Mouse (Mus musculus): ENCODE measurements at regions not wholly inside any gene's neighbourhood (a gene's known extent, or its start where the extent isn't known, plus 50 kb on each side); places are given as distances from the start of the nearest gene placed in this dataset.
"Not testable (repeated sequence)": the region's sequence is repeated elsewhere in the genome, so short reads cannot be mapped to it uniquely, and the experiment has no call there.

DNA sequence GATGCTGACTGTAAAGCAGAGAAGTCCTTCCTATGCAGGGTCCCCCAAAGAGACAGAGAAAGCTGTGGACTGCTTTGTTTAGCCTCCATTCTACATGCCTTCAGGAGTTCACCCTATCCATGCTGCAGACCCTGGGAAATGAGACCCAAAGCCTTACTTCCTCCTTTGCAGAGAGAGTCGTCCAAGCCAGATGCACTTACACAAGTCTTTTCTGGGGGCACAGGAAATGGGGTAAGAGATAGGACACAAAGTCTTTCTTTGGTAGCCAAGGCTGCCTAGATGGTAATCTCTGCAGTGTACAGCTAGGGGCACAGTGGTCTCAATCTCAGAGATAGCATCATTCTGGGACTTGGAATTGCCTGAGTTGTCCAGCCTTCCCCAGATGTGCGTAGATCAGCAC lies 448.1 kb upstream of the Smim15 start:
- peak; percentile 31 for DNase-seq (ENCODE audit: low spot score)

DNA sequence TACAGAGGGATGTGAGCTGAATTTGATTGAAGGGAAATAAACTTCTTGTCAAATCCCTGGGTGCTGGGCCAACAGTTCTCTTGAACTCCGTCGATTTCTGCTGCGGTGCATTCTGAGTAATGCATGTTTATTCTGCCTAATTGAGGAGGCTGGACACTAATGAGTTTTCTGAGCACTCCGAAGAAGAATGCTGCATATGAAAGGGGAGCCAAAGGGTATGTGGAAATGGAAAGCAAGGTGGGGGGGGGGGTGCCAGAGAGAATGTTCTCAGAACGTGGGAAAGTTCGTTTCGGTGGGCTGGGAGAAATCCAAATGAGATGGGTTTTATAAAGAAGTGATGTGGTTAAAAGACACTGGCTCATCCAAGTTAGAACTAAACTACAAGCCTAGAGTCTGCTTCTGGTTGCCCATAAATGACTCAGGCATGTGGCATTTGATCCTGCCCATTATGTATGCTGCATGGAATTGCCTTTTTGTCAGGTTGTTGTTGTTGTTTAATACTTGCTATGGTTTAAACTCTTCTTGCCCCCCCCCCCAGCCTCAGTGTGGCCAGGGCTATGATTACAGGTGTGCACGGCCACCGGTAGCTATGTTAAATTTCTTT lies 455.7 kb upstream of the Smim15 start:
- no peak for DNase-seq (ENCODE audit: low spot score)

DNA sequence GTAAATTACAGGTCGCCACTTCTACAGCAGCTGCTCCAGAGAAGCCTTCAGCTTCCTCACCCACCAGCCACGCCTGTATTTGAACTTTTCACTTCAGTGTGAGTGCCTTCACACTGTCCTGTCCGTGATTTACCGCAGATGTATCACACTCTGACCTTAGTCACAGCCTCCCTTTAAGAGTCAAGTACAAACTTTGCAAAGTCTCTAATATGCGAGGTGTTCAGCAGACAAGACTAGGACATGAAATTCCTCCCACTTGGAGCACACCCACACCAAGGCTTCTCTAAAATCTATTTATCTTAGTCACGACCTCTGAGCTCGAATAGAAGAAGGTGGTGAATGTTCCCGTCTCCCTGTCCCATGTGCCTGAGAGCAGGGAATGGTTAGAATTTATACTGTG lies 456.6 kb upstream of the Smim15 start:
- DNase-seq (ENCODE audit: low spot score): no peak

- no peak for DNase-seq (ENCODE audit: low spot score)
Observed at GRCm38 (mm10) chr13:107585936-107586335, 458.3 kb upstream of the Smim15 start.

DNA sequence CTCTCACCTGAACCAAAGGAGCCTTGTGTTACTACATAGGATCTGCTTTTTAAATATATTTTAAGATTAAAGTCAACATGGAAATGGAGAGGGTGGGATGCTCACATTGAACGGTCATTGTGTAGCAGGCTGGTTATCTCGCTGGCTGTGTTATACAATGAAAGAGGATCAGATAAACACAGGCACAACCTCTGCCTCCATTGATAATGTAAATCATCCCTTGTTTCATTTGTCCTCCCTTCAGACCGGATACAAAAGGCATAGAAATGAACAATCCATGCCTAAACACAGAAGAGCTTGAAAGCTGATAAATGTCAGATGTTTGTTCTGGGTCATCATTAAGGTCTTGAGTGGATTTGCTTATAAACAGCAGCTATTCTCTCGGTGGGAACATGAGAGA lies 458.9 kb upstream of the Smim15 start:
- DNase-seq (ENCODE audit: low spot score): no peak

GRCm38 (mm10) chr13:107578968-107579367 lies 465.3 kb upstream of the Smim15 start:
- DNase-seq (ENCODE audit: low spot score): no peak

DNA sequence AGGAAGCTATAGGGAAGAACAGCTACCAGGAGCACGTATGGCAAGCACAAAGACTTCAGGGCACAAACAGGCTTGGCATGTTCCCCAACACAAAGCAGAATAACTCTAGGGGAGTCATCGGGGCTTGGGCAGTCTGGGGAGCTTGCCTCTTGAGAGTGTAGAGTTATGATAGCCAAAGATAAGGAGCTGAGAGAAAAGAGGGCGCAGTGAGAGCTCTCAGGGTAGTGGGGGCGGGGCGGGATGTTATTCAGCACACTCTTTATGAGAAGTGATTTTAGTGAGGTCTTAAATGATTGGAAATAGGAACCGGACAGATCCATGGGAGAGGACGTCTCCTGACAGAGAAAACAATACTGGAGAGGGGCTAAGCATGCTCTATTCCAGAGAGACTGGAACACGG lies 466.4 kb upstream of the Smim15 start:
- DNase-seq (ENCODE audit: low spot score): no peak

GRCm38 (mm10) chr13:107577272-107577671 lies 467.0 kb upstream of the Smim15 start:
- no peak for DNase-seq (ENCODE audit: low spot score)

- DNase-seq (ENCODE audit: low spot score): no peak
Observed at GRCm38 (mm10) chr13:107576701-107577100, 467.5 kb upstream of the Smim15 start.

DNA sequence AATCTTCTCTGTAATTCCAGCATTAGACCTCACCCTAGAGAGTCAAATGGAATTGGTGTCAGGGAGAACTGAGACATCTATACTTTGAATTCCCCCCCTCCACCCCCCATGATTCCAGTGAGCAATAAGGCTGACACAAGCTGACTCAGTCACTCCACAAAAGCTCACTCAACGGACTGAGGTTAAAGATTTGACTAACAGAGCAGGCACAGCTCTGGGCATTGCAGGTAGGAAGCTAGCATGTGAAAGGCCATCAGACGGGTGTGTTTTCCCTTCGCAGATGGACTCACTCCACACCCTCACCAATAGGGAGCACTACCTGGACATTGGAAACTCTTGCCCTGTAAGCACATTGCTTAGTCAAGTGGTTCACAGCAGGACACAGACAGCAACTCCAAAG lies 469.2 kb upstream of the Smim15 start:
- no peak for DNase-seq (ENCODE audit: low spot score)

DNA sequence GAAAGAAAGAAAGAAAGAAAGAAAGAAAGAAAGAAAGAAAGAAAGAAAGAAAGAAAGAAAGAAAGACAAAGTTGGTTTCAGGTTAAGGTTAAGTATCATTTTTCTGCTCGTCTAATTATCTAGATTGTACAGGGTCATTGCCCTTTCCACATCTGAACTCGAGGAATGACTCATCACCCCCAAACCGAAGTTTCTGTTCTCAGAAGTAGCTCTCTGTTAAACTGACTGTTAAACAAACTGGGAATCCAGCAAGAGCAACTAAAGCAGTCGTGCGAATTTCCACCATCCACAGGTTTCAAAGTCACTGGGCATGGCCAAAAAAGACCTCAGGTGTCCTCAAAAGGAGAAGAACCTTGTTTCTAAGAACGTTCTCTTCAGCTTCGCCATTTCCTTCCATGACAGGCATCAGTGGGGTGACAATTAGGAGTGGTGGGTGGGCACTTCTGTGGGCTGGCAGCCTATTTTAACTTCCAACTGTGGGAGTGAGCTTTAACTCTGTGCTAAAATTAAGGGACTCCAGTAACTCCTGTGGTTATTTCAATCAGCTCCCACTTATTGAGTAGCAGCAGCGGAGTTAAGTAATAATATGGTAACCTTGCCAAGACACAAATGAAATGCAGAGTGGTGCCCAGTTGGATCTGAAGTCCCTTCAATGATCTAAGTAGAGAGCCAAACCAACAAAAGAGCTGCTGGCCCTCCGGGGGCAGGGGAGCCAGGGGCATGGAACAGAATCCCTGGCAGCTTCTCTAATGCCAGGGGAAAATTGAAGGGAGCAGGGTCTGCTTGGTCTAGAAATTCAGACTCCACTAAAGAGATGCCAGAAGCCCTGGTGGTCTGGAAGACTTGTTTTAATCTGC lies 470.5 kb upstream of the Smim15 start:
- no peak for DNase-seq (ENCODE audit: low spot score)

DNA sequence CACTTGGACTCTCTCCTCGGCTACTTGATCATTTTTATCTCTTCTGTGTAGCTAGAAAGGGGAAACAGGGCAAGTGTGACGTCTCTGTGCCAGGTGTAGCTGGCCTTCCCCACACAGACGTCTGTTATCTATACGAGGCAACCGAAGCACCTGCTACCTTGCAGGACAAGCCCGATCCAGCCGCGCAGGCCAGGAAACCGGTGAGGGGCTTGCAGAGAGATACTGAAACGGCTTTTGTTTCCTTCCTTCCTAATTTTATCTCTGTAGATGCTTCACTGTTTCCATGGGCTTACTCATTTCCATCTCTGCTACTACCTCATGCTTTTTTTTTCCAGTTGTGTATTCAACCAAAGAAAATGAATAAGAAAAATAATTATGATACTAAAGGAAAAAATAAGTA lies 472.7 kb upstream of the Smim15 start:
- peak; percentile 80 for DNase-seq (ENCODE audit: low spot score)

GRCm38 (mm10) chr13:107569477-107569876 lies 474.8 kb upstream of the Smim15 start:
- no peak for DNase-seq (ENCODE audit: low spot score)

DNA sequence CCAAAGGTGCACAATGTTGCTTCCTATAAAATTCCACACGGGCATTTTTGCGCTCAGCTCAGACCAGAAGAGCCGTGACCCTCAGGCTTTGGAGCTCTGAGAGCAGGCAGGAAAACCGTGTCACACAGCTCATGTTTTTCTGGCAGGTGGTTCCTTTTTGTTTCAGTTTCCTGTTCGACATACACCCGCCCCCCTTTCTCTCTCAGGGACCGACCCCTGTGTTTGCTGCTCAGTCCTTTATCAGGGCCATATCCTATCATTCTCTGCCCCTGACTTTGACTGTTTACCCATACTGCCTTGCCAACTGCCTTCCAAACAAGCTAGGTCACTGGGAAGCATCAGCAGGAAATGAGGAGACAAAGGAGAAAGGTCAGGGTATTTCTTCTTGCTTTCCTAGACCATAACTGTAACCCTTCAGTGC lies 475.5 kb upstream of the Smim15 start:
- peak; percentile 75 for DNase-seq (ENCODE audit: low spot score)

DNA sequence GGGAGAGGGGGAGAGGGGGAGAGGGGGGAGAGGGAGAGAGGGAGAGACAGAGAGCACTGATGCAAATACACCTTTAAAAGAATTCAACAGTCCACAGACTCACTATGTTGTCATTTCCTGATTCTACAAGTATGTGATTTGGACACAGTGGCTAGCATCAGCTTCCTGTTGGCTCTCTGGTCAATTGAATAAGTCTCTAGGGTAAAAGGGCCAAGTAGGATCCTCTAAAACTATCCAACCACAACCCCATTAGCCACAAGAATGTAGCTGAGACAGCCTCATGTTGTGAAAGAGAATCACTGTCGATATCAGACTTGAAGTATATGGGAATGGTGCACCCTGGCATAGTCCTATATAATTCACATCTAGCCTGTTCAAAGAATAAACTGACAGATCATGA lies 481.8 kb upstream of the Smim15 start:
- no peak for DNase-seq (ENCODE audit: low spot score)

DNA sequence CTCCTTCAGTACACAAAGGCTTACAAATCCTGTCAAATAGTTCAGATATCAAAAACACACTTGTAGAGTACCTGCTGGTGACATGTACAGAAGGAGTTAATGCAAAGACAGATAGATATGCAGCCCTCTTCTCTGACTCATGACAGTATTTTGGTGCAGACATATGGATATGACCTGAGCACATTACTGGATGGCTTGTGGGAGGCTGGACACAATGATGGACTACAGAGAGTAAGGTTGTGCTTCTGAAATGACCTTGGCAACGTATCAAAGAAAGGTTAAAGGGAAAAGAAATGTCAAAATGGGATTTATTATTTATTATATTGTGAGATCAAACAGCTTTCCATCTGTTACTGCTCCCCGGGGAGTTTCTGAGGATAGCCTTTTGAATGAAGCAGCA lies 482.7 kb upstream of the Smim15 start:
- DNase-seq (ENCODE audit: low spot score): no peak

DNA sequence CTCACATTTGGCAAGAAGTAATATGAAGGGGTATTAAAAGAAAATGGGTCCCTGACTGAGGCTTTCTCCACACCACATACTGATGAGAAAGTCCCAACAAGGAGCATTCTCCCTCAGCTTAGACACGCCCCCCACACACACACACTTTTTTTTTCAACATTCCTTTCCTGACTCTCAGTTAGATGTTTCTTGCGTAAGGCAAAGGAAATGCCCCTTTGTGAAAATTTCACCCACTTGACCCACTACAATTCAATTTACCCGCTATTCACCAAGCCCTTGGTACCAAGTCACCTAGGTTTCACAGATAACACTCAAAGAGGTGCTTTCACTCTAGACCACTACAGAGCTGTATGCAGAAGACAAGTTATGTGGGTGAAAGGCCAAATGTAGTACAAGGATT lies 488.3 kb upstream of the Smim15 start:
- DNase-seq (ENCODE audit: low spot score): no peak

DNA sequence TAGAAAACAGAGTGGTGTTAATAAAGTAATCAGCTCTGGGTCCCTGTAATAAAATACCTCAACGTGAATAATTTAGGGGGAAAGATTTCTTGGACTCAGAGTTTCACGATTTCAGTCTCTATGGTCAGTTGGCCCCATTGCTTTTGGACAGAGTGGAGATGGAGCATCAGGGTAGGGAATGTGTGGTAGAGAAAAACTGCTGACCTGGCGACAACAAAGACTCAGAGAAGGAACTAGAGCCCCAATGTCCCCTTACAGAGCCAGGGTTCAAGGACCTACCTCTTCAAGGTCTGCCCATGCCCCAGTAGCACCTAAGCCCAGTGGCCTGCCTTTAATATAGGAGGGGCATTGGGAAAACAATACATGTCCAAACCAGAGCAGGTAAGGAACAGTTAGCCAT lies 490.2 kb upstream of the Smim15 start:
- no peak for DNase-seq (ENCODE audit: low spot score)

DNA sequence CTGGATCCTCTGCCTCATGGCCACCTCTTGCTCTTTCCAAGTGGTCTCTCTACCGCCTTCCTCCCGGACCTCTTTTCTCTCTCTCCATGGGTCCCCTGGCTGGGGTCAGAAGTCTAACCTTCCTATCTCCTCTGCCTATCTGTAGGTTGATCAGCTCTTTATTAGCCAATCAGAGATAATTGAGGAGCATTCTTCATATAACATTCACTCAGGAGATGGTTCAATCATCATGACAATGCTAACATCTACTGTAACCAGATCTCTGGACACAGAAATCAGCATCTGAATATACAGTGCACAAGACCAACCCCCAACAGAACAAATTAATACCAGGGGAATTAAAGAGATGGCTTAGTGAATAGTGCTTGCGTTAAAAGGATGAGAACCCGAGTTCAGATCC lies 492.1 kb upstream of the Smim15 start:
- no peak for DNase-seq (ENCODE audit: low spot score)

DNA sequence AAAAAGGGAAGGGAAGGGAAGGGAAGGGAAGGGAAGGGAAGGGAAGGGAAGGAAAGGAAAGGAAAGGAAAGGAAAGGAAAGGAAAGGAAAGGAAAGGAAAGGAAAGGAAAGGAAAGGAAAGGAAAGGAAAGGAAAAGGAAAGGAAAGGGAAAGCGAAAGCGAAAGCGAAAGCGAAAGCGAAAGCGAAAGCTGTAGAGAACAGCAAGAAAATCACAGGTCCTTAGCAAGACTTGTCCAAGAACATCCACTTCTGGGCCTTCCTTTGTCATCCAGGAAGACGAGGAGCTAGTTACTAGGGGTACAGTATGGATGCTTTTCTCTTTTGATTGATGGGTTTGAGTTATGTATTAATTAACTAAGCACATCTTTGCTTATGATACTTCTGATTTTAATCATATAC lies 494.3 kb upstream of the Smim15 start:
- DNase-seq (ENCODE audit: low spot score): not testable (repeated sequence)

- no peak for DNase-seq (ENCODE audit: low spot score)
Observed at GRCm38 (mm10) chr13:107547073-107547472, 497.2 kb upstream of the Smim15 start.

GRCm38 (mm10) chr13:107546181-107546900 lies 497.9 kb upstream of the Smim15 start:
- no peak for DNase-seq (ENCODE audit: low spot score)

DNA sequence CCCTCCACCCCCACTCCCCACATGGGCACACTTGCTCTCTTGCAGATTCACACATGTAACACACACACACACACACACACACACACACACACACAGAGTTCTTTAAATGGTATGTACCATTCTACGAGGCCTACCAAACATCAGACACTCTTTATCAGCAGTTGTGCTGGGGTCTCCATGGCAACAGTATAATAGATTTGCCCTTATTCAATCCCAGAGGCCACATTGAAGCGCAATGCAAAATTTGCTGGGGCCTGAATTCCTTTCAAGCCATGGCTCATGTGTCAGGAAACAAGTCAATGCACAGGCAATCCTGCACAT lies 502.7 kb upstream of the Smim15 start:
- no peak for DNase-seq (ENCODE audit: low spot score)

All from thymus, postnatal 0 days (tissue).